Mouse (Mus musculus): ENCODE data around the gene Gm9972. TPM values are rescaled to one million over a fixed set of nuclear protein-coding genes. Genes with fewer than 3 reads are reported as not detected.

The Gm9972 gene
- polyA plus RNA-seq, 1 experiment from 2014 or later: not detected

DNA sequence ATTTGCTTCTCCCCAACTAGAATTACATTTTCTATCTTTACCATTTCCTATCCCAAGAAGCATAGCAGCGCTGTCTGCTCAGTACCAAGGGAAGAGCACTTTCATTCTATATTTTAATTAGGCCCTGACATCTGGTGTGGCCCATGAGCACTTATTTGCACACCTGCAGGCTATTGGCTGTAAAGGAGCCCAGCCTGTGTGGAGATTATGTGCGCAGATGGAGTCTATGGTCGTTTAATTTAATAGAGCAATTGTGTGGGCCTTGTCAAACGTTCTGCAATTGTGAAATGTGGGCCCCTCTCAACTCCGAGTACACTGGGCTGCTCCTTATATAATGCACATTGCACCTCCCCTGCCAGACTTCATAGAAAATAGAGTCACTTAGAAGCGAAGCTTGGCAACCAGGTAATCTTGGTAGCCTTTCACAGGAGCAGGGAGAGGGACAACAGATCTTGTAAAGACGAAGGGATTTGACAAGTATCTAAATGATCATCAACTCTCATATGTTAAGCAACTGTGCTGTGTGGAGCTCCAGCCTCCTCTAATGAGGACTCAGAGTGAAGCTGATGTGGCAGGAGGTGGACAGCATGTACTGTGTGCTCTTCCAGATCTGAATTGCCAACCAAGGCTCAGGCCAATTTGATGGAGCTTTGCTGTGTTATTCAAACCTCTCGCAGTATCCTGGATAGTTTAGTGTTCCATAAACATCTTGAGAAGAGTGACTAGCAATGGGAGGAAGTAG is 50.9 kb downstream of the Gm9972 start:
- Histone ChIP-seq H3K4me2 (no peak overlapping the region), H3K9me3 (replicated peaks) (no peaks in the 10 kb centered on the region), H3K4me1 (no peaks in the 10 kb centered on the region), H3K9ac (no peak overlapping the region), H3K27ac (no peak overlapping the region), H3K27me3 (replicated peaks) (no peaks in the 10 kb centered on the region), H3K4me3 (no peak overlapping the region), H3K36me3 (no peaks in the 10 kb centered on the region)
- no peak for ATAC-seq
- 61% methylated on average over 8 of the region's 8 CpGs for WGBS (ENCODE audit: insufficient replicate concordance)

Other genes starting within 250 kb of the Gm9972 start
- 0.01 TPM in 1 of 2 replicates, not detected in the other for gene Atp10b, start 114.1 kb downstream of the Gm9972 start, polyA plus RNA-seq (2016; fragmentation: Nextera tagmentation; extraction: Ambion mirVana)